Mouse (Mus musculus) hindbrain, postnatal 0 days (tissue): ENCODE results near the gene Ptcd1. TPM values are rescaled to one million over a fixed set of nuclear protein-coding genes. Genes with fewer than 3 reads are reported as not detected.

Source experiments
- ATAC-seq: fragments of 200-750 bp; cut with Nextera tagmentation; 2 replicates; pipeline ENCODE4 v1.8.0; 2017; ENCODE audit warnings: mild to moderate bottlenecking, moderate TSS enrichment, moderate library complexity
- DNase-seq: peaks from one replicate; pipeline ENCODE4 v3.0.0-alpha.2; 2015; ENCODE audit warnings: low spot score
- H3K27ac ChIP-seq: fragments of 300-500 bp; sonication (generic); 2 replicates; pipeline ENCODE4 v1.5.1; 2014; ENCODE audit warnings: mild to moderate bottlenecking
- H3K27me3 ChIP-seq: fragments of 300-500 bp; sonication (generic); 2 replicates; pipeline ENCODE4 v1.6.1; 2014; ENCODE audit warnings: low read length, mixed read lengths; ENCODE audit not compliant: insufficient read depth
- H3K36me3 ChIP-seq: fragments of 300-500 bp; sonication (generic); 2 replicates; pipeline ENCODE4 v1.6.1; 2014; ENCODE audit warnings: low read length, mixed read lengths; ENCODE audit not compliant: insufficient read depth
- H3K4me1 ChIP-seq: fragments of 300-500 bp; sonication (generic); 2 replicates; pipeline ENCODE4 v1.6.1; 2014; ENCODE audit warnings: antibody characterized with exemption, low read length, mixed read lengths; ENCODE audit not compliant: insufficient read depth
- H3K4me2 ChIP-seq: fragments of 300-500 bp; sonication (generic); 2 replicates; pipeline ENCODE4 v1.6.1; 2014; ENCODE audit warnings: low read depth, mild to moderate bottlenecking, low read length, moderate library complexity, mixed read lengths
- H3K4me3 ChIP-seq: fragments of 300-500 bp; sonication (generic); 2 replicates; pipeline ENCODE4 v1.5.1; 2014; ENCODE audit warnings: low read length
- H3K9ac ChIP-seq: fragments of 300-500 bp; sonication (generic); replicated peaks from 2 replicates; pipeline ENCODE4 v1.6.1; 2014; ENCODE audit warnings: mild to moderate bottlenecking, low read length, moderate library complexity, mixed read lengths
- H3K9me3 ChIP-seq: fragments of 300-500 bp; sonication (generic); 2 replicates; pipeline ENCODE4 v1.6.1; 2016; ENCODE audit warnings: low read length, mixed read lengths
- CTCF ChIP-seq: IDR thresholded peaks from 2 replicates; pipeline ENCODE4 v1.5.1; 2016; ENCODE audit warnings: antibody characterized with exemption, control low read depth, low read depth
- WGBS: fragments of 180-500 bp; shearing (Covaris S2); extraction: QIAGEN DNeasy Blood & Tissue Kit; methylation state at CpG from one replicate; pipeline ENCODE4 v1.1.7; 2014; 5-methylcytosine and 5-hydroxymethylcytosine counted together
- polyA plus RNA-seq: library from polyadenylated mRNA; unstranded; fragments of >200 nt; fragmentation: Nextera tagmentation; extraction: Ambion mirVana; gene quantifications from 2 replicates; pipeline ENCODE4 v1.2.1, GENCODE M21; 2015
- total RNA-seq: library from RNA; depleted of rRNA; stranded (reverse); fragments of >200 nt; gene quantifications from 2 replicates; pipeline ENCODE4 v1.2.3, GENCODE M21; 2014

The Ptcd1 gene
- total and polyA plus RNA-seq, 2 experiments from 2014 or later, result 17.5 to 28.6 TPM

GRCm38 (mm10) chr5:145116916-145117315, 50.0 kb downstream of the Ptcd1 start:
- ATAC-seq (no peak), DNase-seq (peak; percentile 58)
- no peak overlapping the region for H3K9ac ChIP-seq
- H3K4me2 ChIP-seq, result no peak overlapping the region
- no peaks in the 10 kb centered on the region for H3K9me3 ChIP-seq
- peak; percentile 66 for TF ChIP-seq CTCF
- H3K27ac ChIP-seq, result no peak overlapping the region
- H3K4me3 ChIP-seq, result no peak overlapping the region
- no peaks in the 10 kb centered on the region for H3K36me3 ChIP-seq
- 43% methylated on average over 10 of the region's 10 CpGs for WGBS
- no peaks in the 10 kb centered on the region for H3K27me3 ChIP-seq
- no peaks in the 10 kb centered on the region for H3K4me1 ChIP-seq

DNA sequence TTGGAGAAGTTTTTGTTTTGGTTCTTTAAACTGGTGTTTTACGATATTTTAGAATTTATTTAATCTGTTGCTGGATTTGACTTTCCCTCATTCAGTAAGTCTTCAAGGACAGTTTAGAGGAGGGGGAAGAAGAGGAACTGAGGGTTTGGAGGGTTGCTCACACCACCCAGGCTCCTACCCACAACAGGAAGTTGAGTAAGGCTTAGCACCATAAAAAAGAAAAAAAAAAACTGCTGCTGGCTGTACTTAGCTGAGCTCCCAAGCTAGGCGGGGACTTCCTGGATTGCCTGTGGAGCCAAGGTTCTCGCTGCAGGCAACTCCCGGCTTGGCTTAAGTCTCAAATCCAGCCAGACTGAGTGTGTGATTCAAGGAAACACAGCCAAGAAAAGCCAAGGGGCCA, 50.6 kb downstream of the Ptcd1 start:
- ATAC-seq, result no peak
- H3K9ac ChIP-seq, result no peak overlapping the region
- no peaks in the 10 kb centered on the region for H3K4me1 ChIP-seq
- no peak overlapping the region for H3K4me3 ChIP-seq
- DNase-seq, result peak; percentile 11
- TF ChIP-seq CTCF, result no peak
- no peak overlapping the region for H3K27ac ChIP-seq
- no peaks in the 10 kb centered on the region for H3K27me3 ChIP-seq
- no peaks in the 10 kb centered on the region for H3K9me3 ChIP-seq
- 54% methylated on average over 4 of the region's 4 CpGs for WGBS
- no peak overlapping the region for H3K4me2 ChIP-seq
- H3K36me3 ChIP-seq, result no peaks in the 10 kb centered on the region

DNA sequence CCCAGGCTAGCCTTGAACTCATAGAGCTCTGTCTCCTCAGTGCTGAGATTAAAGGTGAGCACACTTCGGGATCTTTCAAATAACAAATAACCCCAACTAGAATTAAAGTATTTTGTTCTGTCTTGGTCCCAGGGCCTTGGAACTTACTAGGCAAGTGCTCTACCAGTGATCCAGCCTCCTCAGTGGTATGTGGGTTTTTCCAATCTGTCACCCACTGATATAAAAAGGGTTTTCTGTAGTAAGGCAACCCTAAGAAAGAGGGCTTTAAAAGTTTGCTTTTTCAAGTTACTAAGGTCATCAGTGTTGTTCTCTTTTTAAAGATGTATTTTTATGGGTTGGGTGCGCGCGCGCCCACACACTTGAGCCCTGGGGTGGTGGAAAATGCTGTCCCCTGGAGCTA, 51.2 kb downstream of the Ptcd1 start:
- ATAC-seq (no peak), DNase-seq (no peak)
- Histone ChIP-seq H3K4me3 (no peak overlapping the region), H3K27me3 (no peaks in the 10 kb centered on the region), H3K9ac (no peak overlapping the region), H3K4me2 (no peak overlapping the region), H3K9me3 (no peaks in the 10 kb centered on the region), H3K36me3 (peaks cover under 1% of the 10 kb centered on the region; the same call in 1 of the 2 replicates), H3K27ac (no peak overlapping the region), H3K4me1 (no peaks in the 10 kb centered on the region)
- no peak for TF ChIP-seq CTCF
- WGBS, result 90% methylated on average over 5 of the region's 5 CpGs

- H3K27ac ChIP-seq, result peak overlapping the region; percentile 3; the same call in 1 of the 2 replicates
- H3K4me1 ChIP-seq, result no peaks in the 10 kb centered on the region
- H3K4me2 ChIP-seq, result peak overlapping the region; percentile 60
- no peaks in the 10 kb centered on the region for H3K27me3 ChIP-seq
- peak overlapping the region; percentile 51 for H3K9ac ChIP-seq
- TF ChIP-seq CTCF, result no peak
- peaks cover 9% of the 10 kb centered on the region for H3K36me3 ChIP-seq
- WGBS, result 17% methylated on average over 40 of the region's 40 CpGs
- peak overlapping the region; percentile 43 for H3K4me3 ChIP-seq
- ATAC-seq, result peak; percentile 11
- DNase-seq, result peak; percentile 51
- H3K9me3 ChIP-seq, result no peaks in the 10 kb centered on the region
These were observed 52.1 kb downstream of the Ptcd1 start for GRCm38 (mm10) chr5:145114606-145115473.

GRCm38 (mm10) chr5:145114071-145114605, 52.8 kb downstream of the Ptcd1 start, which contains the start of gene Arpc1b:
Gene Arpc1b (plus strand): TSS chr5:145114215.
- 2% methylated on average over 46 of the region's 53 CpGs for WGBS
- H3K4me1 ChIP-seq, result no peaks in the 10 kb centered on the region
- peak; percentile 57 for ATAC-seq
- no peak for TF ChIP-seq CTCF
- H3K36me3 ChIP-seq, result peaks cover 16% of the 10 kb centered on the region
- H3K27me3 ChIP-seq, result no peaks in the 10 kb centered on the region
- H3K9ac ChIP-seq, result peak within 1 kb of the TSS; percentile 51
- H3K4me3 ChIP-seq, result peak within 1 kb of the TSS; percentile 43
- DNase-seq, result peak; percentile 60
- peak within 1 kb of the TSS; percentile 3; the same call in 1 of the 2 replicates for H3K27ac ChIP-seq
- peak within 1 kb of the TSS; percentile 60 for H3K4me2 ChIP-seq
- no peaks in the 10 kb centered on the region for H3K9me3 ChIP-seq

DNA sequence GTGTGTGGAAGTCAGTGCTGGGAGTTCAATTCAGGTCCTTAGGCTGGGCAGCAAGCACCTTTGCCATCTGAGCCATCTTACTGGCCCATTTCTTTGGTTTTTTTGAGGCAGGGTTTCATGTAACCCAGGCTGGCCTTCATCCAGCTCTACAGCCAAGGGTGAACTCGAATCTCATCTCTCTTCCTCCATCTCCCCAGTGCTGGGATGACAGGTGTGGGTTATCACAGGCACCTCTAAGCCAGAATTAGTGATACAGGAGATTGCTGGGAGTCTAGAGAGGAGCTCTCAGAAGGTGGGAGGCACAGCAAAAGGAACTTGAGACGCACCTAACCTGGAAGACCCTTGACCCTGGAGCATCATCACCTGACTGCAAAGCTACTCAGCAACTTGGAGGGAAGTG, 53.5 kb downstream of the Ptcd1 start:
- Histone ChIP-seq H3K27me3 (no peaks in the 10 kb centered on the region), H3K27ac (no peak overlapping the region), H3K4me3 (no peak overlapping the region), H3K9me3 (no peaks in the 10 kb centered on the region), H3K9ac (no peak overlapping the region), H3K4me2 (no peak overlapping the region), H3K4me1 (no peaks in the 10 kb centered on the region), H3K36me3 (peaks cover 22% of the 10 kb centered on the region)
- DNase-seq (no peak), ATAC-seq (no peak)
- 61% methylated on average over 2 of the region's 2 CpGs for WGBS
- no peak for TF ChIP-seq CTCF

GRCm38 (mm10) chr5:145112566-145112965, 54.3 kb downstream of the Ptcd1 start:
- H3K9me3 ChIP-seq, result no peaks in the 10 kb centered on the region
- H3K9ac ChIP-seq, result no peak overlapping the region
- no peak overlapping the region for H3K4me2 ChIP-seq
- ATAC-seq (no peak), DNase-seq (no peak)
- H3K4me3 ChIP-seq, result no peak overlapping the region
- peaks cover 26% of the 10 kb centered on the region for H3K36me3 ChIP-seq
- no peaks in the 10 kb centered on the region for H3K4me1 ChIP-seq
- no peak for TF ChIP-seq CTCF
- H3K27ac ChIP-seq, result no peak overlapping the region
- WGBS, result 74% methylated on average over 8 of the region's 8 CpGs
- no peaks in the 10 kb centered on the region for H3K27me3 ChIP-seq
